Mouse (Mus musculus) NIH3T3 (cell line): ENCODE data around the gene Cd180.
A peak's percentile ranks its signal among the peaks of the same experiment; 100 is the strongest.
"Not testable (repeated sequence)": the region's sequence is repeated elsewhere in the genome, so short reads cannot be mapped to it uniquely, and the experiment has no call there.

Experiments
- DNase-seq: peaks from one replicate; pipeline ENCODE4 v3.0.0-alpha.2; 2012; ENCODE audit warnings: low read depth

Cd180 gene

GRCm38 (mm10) chr13:102678482-102678881, 14.9 kb upstream of the Cd180 start:
- peak; percentile 88 for DNase-seq

GRCm38 (mm10) chr13:102684890-102685289, 8.5 kb upstream of the Cd180 start:
- DNase-seq, result no peak

- DNase-seq, result no peak
Observed at GRCm38 (mm10) chr13:102688121-102688520, 5.2 kb upstream of the Cd180 start.

DNA sequence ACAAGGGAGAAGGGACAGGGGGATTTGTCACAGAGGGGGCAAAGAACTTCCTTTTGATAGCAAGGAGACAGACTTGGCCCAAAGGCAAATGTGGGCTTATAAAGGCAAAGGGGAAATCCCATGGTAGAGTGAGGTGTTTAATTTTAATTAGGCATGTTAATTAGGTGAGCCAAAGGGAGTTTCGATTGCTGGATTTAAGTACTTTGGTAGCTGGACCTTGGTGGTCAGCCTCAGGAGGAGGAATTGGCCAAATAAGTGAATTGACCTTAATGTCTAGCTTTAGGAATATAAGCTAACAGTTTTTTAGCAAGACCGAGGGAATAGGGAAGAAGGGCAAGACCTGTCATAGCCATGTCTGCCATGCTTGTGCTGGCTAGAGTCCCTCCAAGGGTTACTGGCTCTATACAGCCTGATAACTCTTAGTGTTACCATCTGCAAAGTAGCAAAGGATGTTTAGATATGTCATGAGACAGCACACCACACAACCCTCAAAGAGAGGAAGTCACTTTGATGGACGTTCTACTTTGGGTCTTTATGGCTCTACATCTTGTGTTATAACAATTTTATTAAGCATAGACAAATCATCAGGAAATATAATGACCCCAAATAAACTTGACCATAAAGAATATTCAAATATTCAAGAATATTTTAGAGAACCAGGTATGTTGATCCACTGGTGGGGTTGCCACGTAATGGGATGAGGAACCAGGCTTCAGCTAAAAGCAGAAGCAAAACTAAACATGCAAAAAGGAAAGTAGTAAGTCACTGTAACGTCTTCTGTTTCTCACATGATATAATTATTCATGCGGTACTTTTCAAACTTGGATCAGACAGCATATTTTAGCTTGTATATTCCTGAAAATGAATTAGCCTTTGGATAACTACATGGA, 3.9 kb upstream of the Cd180 start:
- no peak for DNase-seq

DNA sequence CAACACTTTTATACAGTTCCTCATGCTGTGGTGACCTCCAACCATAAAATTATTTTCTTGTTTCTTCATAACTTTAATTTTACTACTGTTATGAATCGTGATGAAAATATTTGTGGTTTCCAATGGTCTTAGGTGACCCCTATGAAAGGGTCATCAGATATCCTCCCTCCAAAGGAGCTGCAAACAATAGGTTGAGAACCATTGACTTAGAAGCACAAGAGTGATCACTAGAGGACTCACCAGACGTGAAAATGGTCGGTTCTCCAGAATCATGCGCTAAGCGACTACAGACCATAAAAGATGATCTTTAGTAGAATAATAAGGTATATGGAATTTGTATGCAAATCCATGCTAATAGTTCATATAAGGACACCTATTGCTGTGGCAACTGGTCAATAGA, 3.2 kb upstream of the Cd180 start:
- DNase-seq, result no peak

GRCm38 (mm10) chr13:102691408-102692150, 1.8 kb upstream of the Cd180 start:
- DNase-seq, result no peak

GRCm38 (mm10) chr13:102694154-102694553, 796 bp downstream of the Cd180 start:
- DNase-seq, result no peak

DNA sequence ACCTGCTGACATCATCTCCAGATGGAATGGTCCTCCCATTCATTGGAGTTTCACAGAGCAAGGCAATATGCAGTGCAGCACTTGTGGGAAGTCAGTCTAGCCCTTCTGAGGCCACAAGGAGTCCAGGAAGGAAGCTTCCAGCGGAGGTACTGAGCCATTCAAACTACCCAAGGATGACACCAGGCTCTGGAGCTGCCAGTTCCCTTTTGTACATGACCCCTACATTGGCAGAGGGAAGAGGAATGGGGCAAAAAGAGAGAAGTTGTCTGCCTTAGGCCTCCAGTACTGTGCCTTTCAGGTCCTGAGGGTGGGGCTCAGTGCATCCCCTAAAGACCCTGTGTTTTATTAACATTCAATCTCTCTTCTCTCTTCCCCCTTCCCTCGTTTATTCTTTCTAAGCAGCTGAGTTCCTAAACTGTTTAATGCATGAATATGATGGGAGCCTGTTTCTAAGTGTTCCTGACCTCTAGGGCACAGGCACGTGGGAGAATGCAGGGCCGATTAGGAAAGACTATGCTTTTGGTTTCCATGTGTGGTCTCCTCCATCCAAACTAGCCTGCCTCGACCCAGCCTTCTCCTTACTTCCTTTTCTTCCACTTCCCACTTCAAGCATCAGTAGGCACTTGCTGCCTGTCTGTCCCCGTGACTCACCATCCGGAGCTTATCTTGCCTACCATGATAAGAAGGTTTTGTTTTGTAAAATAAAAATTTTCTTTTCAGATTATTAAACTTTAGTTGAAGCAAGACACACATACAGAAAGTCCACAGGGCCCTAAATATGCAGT, 2.0 kb downstream of the Cd180 start:
- DNase-seq, result no peak

DNA sequence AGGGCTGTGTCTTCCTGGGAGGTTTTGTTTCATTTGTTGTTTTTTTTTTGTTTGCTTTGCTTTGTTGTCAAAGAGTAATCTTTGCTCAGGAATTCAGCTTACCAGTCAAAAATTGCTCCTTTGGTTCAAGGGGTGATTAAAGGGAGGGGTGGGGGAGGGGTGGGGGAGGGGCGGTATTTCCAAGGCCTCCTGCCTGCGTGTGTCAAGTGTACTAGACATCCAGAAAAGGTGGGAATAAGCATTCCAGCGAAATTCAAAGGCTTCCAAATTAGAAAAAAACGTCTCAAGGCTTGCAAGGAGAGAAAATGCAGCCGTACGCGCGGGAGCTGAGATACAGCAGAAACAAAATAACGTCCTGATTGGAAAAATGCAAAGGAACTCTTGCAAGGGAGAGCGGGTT, 5.0 kb downstream of the Cd180 start:
- no peak for DNase-seq

DNA sequence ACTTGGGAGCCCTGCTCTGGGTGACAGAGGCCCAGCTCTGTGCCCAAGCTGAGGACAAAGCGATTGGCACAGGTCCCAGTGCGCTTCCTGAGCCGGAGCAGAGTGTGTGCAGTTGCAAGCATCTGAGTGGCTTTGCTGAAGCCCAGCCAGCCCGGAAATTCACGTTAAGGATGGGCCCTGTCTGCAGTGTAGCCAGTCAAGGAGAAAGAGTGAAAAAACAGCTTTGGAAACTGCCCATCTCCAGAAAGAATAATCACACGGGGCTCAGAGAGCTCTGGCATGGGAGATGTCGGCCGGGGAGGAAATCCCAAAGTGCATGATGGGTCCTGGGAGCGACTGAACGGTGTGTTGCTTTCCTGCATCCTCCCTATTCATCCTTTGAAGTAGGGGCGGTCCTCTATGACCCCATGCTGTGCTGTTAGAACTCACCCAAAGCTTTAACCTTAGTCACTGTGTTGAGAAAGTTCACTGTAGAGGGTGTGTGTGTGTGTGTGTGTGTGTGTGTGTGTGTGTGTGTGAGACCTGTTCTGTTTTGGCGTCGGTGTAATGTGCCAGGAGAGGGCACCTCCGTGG, 5.5 kb downstream of the Cd180 start:
- no peak for DNase-seq

GRCm38 (mm10) chr13:102700176-102700575, 6.8 kb downstream of the Cd180 start:
- no peak for DNase-seq

DNA sequence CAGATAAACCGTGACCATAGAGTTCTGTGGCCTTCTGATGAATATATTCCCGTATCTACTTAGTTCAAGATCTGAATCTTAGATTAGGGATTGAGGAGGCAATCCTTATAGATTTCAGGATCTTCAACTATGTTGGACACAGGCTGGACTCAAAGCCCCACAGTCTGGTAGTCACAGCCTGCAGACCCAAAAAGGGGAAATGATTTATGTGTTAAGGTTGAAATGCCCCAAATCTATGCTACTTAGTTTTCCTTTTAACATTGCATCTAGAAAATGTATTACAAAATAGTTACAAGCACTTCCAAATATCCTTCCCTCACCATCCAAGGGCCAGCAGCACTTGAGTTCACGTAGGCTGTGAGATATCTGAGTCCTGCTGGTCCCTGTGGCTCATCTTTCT, 7.4 kb downstream of the Cd180 start:
- DNase-seq, result no peak

DNA sequence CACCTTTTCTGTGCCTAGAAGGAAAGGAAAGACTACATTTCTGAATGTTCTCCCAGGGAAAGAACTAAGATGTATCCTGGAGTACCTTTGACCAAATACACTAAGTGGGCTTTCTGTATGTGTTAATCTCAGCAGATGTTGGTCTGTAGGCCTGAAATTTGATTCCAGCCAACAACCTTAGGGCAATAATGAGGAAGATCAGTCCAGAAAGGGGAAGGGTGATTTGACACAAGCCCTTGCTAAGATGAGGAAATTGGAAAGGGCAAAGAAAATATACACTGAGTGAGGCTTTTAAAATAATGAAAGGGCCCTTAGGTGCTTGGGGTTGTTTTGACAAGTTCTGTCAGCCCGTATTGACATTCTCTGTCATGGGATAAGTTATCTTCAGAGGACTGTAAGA, 23.6 kb downstream of the Cd180 start:
- no peak for DNase-seq

DNA sequence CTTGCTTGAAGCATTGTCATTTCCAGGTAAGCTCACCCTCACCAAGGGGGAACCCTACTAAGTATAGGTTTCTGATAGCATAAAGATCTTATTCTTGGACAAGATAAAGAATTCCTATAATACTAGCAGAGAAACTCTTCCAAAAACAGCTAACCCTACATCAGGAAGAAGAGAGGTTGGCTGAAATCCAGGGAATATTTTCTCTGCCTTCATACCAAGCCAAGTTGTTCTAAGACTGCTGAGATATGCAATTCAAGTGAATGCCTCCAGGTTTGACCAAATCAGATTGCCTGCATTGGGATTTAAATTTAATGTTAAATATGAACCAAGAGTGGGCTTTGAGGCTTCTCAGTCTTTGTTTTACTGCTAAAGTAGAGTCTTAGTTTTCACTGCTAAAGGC, 32.1 kb downstream of the Cd180 start:
- DNase-seq, result peak; percentile 9

- no peak for DNase-seq
Observed at GRCm38 (mm10) chr13:102725906-102726305, 32.5 kb downstream of the Cd180 start.

- DNase-seq, result no peak
Observed at GRCm38 (mm10) chr13:102726876-102727275, 33.5 kb downstream of the Cd180 start.

DNA sequence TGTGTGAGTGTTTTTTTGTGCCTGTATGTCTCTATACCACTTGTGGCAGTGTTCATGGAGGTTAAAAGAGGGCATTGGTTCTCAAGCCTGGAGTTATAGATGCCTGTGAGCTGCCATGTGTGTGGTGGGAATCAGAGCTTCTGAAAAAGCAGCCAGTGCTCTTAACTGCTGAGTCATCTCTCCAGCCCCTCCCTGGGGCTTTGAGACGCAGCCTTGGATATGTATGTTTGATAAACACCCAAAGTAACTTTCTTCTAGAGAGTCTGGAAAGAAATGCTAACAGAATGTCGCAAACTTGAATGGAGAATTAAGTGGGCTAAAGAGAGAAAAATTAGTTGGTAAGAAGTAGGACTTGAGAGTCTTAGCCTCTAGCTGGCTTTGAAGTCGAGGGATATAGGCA, 34.7 kb downstream of the Cd180 start:
- peak; percentile 65 for DNase-seq

GRCm38 (mm10) chr13:102728951-102729350, 35.6 kb downstream of the Cd180 start:
- DNase-seq, result not testable (repeated sequence)

DNA sequence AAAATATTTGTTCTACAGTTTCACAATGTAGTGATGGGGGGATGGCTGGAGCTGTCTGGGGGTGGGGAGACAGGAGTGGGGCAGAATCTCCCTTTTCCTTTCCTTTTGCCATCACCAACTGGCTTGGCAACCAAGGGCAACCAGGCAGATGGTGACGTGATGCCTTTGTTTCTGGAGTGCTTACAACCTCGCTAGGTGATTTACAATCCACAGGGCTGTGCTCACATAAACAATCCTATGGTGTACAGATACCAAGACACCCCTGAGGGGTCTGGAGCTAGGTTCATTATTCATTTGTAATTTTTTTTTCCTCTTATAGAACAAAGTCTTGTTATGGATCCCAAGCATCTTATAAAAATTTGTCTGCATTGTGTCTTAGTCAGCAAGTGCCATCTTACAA, 39.7 kb downstream of the Cd180 start:
- DNase-seq, result no peak

GRCm38 (mm10) chr13:102737811-102738210, 44.5 kb downstream of the Cd180 start:
- DNase-seq, result no peak

GRCm38 (mm10) chr13:102739720-102740535, 46.6 kb downstream of the Cd180 start:
- no peak for DNase-seq
